Mouse (Mus musculus) kidney, embryonic 15.5 days (tissue): ENCODE measurements around the gene Coq9. TPM values are rescaled to one million over a fixed set of nuclear protein-coding genes. Genes with fewer than 3 reads are reported as not detected.
A peak's percentile ranks its signal among the peaks of the same experiment; 100 is the strongest.

Source experiments
- ATAC-seq: fragments of 200-750 bp; cut with Nextera tagmentation; replicated peaks from 2 replicates; pipeline ENCODE4 v1.8.0; 2017; ENCODE audit warnings: moderate TSS enrichment; ENCODE audit not compliant: low FRiP score
- H3K27ac ChIP-seq: fragments of 300-500 bp; sonication (generic); 2 replicates; pipeline ENCODE4 v1.5.1; 2015; ENCODE audit warnings: mild to moderate bottlenecking, inconsistent platforms
- H3K27me3 ChIP-seq: fragments of 300-500 bp; sonication (generic); 2 replicates; pipeline ENCODE4 v1.6.1; 2015; ENCODE audit warnings: inconsistent platforms
- H3K36me3 ChIP-seq: fragments of 300-500 bp; sonication (generic); 2 replicates; pipeline ENCODE4 v1.6.1; 2015; ENCODE audit warnings: inconsistent platforms
- H3K4me1 ChIP-seq: fragments of 300-500 bp; sonication (generic); 2 replicates; pipeline ENCODE4 v1.6.1; 2015; ENCODE audit warnings: inconsistent platforms
- H3K4me2 ChIP-seq: fragments of 300-500 bp; sonication (generic); 2 replicates; pipeline ENCODE4 v1.6.1; 2015; ENCODE audit warnings: moderate library complexity, mild to moderate bottlenecking, inconsistent platforms
- H3K4me3 ChIP-seq: fragments of 300-500 bp; sonication (generic); replicated peaks from 2 replicates; pipeline ENCODE4 v1.5.1; 2015; ENCODE audit warnings: mild to moderate bottlenecking, inconsistent platforms
- H3K9ac ChIP-seq: fragments of 300-500 bp; sonication (generic); 2 replicates; pipeline ENCODE4 v1.6.1; 2015; ENCODE audit warnings: mild to moderate bottlenecking, inconsistent platforms
- H3K9me3 ChIP-seq: fragments of 300-500 bp; sonication (generic); replicated peaks from 2 replicates; pipeline ENCODE4 v1.6.1; 2016; ENCODE audit warnings: inconsistent platforms
- WGBS: fragments of 180-500 bp; shearing (Covaris S2); methylation state at CpG from one replicate; pipeline ENCODE4 v1.1.7; 2015; ENCODE audit warnings: mixed read lengths; 5-methylcytosine and 5-hydroxymethylcytosine counted together
- polyA plus RNA-seq: library from polyadenylated mRNA; unstranded; fragments of >200 nt; fragmentation: Nextera tagmentation; extraction: Ambion mirVana; gene quantifications from 2 replicates; pipeline ENCODE4 v1.2.1, GENCODE M21; 2015

Coq9 gene
- 81.0 and 83.6 TPM in 2 replicates for polyA plus RNA-seq

DNA sequence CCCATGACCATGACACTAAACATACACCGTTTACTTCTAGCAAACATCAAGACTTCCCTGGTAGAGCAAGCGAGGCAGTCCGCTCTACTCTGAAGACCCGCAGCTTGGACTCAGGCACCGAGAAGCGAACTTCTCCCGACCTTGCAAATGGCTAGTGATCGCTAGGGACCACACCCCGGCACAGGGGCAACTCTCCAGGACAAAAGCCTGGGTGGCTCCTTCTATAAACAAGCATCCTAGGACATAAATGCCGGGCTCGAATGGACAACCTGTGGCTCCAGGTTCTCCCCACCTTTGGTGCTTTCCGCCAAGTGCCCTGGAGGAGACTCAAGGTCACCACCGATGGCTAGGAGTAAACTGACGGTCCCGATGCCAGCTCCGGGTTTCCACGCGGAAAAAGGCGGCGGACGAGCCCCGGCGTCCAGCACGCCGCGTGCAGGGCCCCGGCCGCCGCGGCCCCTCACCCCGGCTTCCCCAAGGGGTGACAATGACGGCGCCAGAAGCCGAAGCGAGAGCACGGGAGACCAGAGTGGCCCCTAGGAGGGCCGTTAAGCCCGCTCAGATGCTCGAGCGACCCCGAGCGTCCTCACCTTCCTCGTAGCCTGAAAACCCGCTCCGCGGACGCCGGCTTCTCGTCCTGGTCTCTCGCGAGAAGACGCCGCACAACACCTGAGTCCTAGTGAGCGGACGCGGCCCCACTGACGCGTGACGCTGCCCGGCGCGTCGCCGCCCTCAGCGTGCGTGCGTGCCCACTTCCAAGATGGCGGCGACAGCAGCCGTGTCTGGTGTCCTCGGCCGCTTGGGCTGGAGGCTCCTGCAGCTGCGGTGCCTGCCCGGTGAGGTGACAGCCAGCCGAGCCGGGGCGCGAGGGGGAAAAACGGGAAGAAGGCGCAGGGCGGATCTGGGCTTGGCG, at the start of gene Coq9, which contains the start of gene Ciapin1:
Coq9 (plus strand) TSS at position 660 of the 913 bp plus-strand sequence.
Ciapin1 (minus strand) TSS at position 697 of the 913 bp plus-strand sequence.
- Histone ChIP-seq H3K27me3 (no peaks in the 10 kb centered on the region), H3K36me3 (0 out of 2 replicates have a peak, but pooled peaks cover 1% of the 10 kb centered on the region), H3K4me1 (peaks cover 15% of the 10 kb centered on the region), H3K4me3 (peak within 1 kb of the TSS; percentile 99), H3K9ac (peak within 1 kb of the TSS; percentile 97), H3K9me3 (no peaks in the 10 kb centered on the region), H3K4me2 (peak within 1 kb of the TSS; percentile 86), H3K27ac (peak within 1 kb of the TSS; percentile 93)
- WGBS, result under 1% methylated on average over 82 of the region's 82 CpGs
- ATAC-seq, result peak; percentile 98

DNA sequence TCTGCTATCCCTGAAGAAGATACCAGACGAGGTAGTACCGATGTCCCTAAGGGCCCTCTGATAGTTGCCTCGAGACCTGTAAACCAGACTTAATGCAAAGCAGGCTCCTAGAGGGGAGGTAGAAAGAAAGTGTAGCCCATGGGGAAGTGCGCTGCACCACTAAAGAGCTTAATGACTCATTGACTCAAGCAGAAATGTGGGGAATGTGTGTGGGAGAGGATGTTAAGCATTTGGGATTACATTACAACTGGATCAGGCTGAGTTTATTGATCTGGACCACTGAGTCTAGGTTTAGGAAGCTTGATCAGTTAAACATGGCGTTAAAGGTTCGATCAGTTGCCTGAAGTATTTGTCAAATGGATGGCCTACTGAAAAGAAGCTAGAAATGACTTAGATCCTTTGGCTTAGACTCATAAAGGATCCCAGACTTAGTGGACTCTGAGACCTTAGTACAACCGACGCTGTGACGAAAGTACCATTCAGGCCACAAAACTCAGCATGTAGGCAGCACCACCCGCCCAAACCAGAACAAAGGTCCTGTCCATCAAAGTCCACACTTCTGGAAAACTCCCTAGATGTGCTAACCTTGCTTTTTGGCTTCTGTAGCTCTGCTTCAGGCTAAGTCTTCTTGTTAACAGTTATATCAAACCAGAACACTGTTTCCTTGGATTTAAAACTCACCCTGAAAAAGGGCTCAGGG, 48.7 kb upstream of the Coq9 start:
- Histone ChIP-seq H3K36me3 (no peaks in the 10 kb centered on the region), H3K27me3 (no peaks in the 10 kb centered on the region), H3K27ac (no peak overlapping the region), H3K9me3 (no peaks in the 10 kb centered on the region), H3K9ac (no peak overlapping the region), H3K4me3 (no peak overlapping the region), H3K4me1 (peaks cover 10% of the 10 kb centered on the region), H3K4me2 (no peak overlapping the region)
- 71% methylated on average over 10 of the region's 10 CpGs for WGBS
- no peak for ATAC-seq

DNA sequence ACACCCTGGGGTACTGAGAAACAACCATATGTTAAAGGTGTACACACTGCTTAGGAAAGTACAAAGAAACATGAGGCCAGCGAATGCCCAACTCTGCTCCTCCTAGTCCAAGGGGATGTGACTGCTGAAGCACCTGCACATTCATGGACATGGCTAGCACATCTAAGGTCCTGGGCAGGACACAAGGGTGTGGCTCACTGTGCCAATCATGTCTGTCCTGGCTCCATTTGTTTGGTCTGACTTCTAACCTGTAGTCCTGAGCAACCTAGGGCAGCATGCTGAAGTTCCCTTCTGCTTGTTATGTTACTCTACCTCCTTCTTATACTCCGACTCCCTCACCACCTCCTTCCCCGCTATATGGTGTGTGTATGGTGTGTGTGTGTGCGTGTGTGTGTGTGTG, 43.8 kb upstream of the Coq9 start:
- Histone ChIP-seq H3K9me3 (no peaks in the 10 kb centered on the region), H3K36me3 (no peaks in the 10 kb centered on the region), H3K9ac (no peak overlapping the region), H3K4me3 (no peak overlapping the region), H3K4me1 (no peaks in the 10 kb centered on the region), H3K4me2 (no peak overlapping the region), H3K27me3 (no peaks in the 10 kb centered on the region), H3K27ac (no peak overlapping the region)
- no peak for ATAC-seq
- WGBS, result 84% methylated on average over 4 of the region's 4 CpGs

DNA sequence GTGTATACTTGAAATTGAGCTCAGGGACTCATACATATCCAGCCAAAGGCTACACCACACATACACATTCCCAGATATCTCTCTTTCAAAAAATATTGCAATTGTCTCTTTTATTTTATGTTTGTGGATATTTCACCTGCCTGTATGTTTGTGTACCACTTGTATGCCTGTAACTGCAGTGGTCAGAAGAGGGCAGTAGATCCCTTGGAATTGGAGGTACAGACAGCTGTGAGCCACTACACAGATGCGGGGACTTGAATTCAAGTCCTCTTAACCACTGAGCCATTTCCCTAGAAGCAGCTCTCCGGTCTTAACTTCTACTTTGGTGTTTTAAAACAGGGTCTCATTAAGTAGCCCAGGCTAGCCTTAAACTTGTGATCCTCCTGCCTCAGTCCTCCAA, 43.3 kb upstream of the Coq9 start:
- no peaks in the 10 kb centered on the region for H3K4me1 ChIP-seq
- H3K4me3 ChIP-seq, result no peak overlapping the region
- H3K36me3 ChIP-seq, result no peaks in the 10 kb centered on the region
- no peaks in the 10 kb centered on the region for H3K9me3 ChIP-seq
- H3K9ac ChIP-seq, result no peak overlapping the region
- no peak overlapping the region for H3K27ac ChIP-seq
- no peaks in the 10 kb centered on the region for H3K27me3 ChIP-seq
- 93% methylated on average over 2 of the region's 2 CpGs for WGBS
- H3K4me2 ChIP-seq, result no peak overlapping the region
- ATAC-seq, result no peak

DNA sequence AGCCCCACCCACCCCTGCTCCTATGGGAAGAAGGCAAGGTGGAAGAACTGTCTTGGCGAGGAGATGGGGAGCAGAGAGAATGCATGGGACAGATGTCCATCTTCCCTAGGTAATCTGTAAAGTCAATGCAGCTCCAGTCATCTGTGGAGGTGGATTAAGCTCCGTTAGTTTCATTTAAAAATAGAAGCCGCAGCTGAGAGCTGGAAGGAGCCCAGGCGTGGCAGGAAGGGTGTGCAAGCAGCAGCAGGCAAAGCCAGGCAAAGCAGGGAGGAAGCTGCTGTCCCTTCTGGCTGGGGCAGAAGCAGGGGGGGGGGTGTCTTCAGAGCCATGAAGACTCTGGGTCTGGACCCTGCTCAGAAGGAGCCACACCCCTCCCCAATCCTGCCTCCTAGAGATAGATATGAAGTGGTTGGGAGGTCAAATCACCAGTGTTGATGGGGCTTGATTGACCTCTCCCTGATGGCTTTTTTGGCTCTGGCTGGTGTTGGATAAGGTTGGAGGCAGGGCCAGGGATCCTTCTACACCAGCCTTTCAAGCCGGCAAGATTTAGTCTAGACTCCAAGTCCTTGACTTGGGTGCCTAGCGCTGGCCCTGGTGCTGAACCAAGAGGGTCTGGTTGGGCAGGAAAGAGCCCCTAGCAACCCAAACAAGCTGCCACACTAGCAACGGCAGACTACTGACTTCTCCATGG, 37.7 kb upstream of the Coq9 start:
- 60% methylated on average over 7 of the region's 7 CpGs for WGBS

DNA sequence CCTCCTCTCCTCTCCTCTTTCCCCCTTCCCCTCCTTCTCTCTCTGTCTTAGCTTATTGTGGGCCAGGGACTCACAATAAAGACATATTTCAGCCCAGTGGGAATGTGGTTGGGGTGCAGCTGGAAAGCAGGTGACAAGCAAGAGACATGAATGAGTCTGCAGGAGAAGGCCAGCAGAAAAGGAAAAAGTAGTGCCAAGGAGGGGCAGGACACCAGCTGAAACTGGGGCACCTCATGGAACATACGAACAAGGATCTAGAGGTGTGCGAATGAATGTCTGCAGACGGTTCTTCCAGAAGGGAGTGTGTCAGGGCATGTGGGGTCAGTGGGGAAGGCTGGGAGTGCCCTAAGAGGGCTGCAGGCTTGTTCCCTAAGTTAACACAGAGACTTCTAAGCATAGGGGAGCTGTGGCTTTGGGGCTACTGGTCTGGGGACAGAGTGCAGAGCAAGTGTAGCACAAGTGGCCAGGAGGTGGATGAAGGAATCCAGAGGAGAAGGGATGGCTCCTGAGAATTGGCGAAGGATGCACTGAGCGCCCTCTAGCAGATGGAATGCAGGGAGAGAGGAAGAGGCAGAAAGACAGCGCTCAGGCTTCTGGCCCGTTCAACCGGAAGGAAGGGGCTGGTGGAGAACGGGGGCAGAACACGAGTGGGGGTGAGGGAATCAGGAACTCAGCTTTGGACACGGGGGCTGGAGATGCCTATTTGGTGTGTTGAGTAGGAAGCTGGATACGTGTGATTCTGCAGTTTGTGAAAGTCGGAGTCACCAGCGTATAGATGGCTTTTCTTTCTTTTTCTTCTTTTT, 36.6 kb upstream of the Coq9 start:
- Histone ChIP-seq H3K4me1 (peaks cover 9% of the 10 kb centered on the region; the same call in 1 of the 2 replicates), H3K36me3 (no peaks in the 10 kb centered on the region), H3K9me3 (no peaks in the 10 kb centered on the region), H3K9ac (no peak overlapping the region), H3K27me3 (no peaks in the 10 kb centered on the region), H3K27ac (no peak overlapping the region), H3K4me2 (peak overlapping the region; percentile 30; the same call in 1 of the 2 replicates), H3K4me3 (no peak overlapping the region)
- 46% methylated on average over 14 of the region's 14 CpGs for WGBS
- no peak for ATAC-seq

More for the DNA sequence above, 37.7 kb upstream of the Coq9 start:
- H3K4me1 ChIP-seq, result peaks cover 9% of the 10 kb centered on the region; the same call in 1 of the 2 replicates
- no peak for ATAC-seq
- H3K4me2 ChIP-seq, result no peak overlapping the region
- no peaks in the 10 kb centered on the region for H3K27me3 ChIP-seq
- H3K36me3 ChIP-seq, result no peaks in the 10 kb centered on the region
- H3K4me3 ChIP-seq, result no peak overlapping the region
- no peak overlapping the region for H3K9ac ChIP-seq
- no peaks in the 10 kb centered on the region for H3K9me3 ChIP-seq
- H3K27ac ChIP-seq, result no peak overlapping the region

DNA sequence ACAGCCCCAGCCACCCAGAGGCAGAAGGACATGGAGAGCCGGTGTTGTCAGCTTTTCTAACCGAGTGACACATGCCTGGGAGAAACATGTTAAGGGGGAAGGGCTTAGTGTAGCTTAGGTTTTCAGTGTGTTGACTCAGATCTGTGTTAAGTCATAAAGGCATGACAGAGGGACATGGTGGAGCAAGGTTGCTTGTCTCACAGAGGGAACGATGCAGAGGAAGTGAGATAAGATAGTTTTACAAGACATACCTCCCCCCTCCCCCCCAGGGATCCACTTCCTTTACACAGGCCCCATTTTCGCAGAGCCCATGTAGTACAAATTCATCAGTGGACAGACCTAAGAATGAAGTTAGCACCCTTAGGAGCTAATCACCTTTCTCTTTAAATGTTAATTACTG, 35.7 kb upstream of the Coq9 start:
- no peak overlapping the region for H3K27ac ChIP-seq
- no peak overlapping the region for H3K9ac ChIP-seq
- H3K4me2 ChIP-seq, result no peak overlapping the region
- no peaks in the 10 kb centered on the region for H3K27me3 ChIP-seq
- no peak for ATAC-seq
- no peaks in the 10 kb centered on the region for H3K36me3 ChIP-seq
- no peak overlapping the region for H3K4me3 ChIP-seq
- peaks cover 9% of the 10 kb centered on the region; the same call in 1 of the 2 replicates for H3K4me1 ChIP-seq
- no peaks in the 10 kb centered on the region for H3K9me3 ChIP-seq
- WGBS, result 68% methylated on average over 4 of the region's 4 CpGs

DNA sequence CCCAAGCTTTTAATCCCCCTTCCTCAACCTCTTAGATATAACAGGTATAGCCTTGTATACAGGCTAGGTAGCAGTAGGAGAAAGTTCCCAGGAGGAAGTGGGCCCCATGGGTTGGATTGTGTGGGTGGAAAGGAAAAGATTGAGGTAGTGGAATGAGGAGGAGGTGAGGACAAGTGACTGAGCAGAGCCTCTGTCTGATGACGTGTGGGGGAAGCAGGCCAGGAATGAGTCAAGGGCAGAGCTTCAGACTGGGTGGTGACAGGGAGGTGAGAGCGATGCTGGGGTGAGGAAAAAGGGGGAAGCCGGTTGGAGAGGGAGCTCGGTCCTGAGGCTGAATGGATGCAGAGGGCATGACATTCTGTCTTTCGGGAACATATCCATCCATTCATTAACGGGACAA, 34.6 kb upstream of the Coq9 start:
- no peaks in the 10 kb centered on the region for H3K9me3 ChIP-seq
- H3K36me3 ChIP-seq, result no peaks in the 10 kb centered on the region
- H3K4me1 ChIP-seq, result peaks cover 9% of the 10 kb centered on the region; the same call in 1 of the 2 replicates
- WGBS, result 66% methylated on average over 6 of the region's 6 CpGs
- ATAC-seq, result no peak
- no peak overlapping the region for H3K4me3 ChIP-seq
- no peak overlapping the region for H3K9ac ChIP-seq
- no peaks in the 10 kb centered on the region for H3K27me3 ChIP-seq
- no peak overlapping the region for H3K4me2 ChIP-seq
- H3K27ac ChIP-seq, result no peak overlapping the region

DNA sequence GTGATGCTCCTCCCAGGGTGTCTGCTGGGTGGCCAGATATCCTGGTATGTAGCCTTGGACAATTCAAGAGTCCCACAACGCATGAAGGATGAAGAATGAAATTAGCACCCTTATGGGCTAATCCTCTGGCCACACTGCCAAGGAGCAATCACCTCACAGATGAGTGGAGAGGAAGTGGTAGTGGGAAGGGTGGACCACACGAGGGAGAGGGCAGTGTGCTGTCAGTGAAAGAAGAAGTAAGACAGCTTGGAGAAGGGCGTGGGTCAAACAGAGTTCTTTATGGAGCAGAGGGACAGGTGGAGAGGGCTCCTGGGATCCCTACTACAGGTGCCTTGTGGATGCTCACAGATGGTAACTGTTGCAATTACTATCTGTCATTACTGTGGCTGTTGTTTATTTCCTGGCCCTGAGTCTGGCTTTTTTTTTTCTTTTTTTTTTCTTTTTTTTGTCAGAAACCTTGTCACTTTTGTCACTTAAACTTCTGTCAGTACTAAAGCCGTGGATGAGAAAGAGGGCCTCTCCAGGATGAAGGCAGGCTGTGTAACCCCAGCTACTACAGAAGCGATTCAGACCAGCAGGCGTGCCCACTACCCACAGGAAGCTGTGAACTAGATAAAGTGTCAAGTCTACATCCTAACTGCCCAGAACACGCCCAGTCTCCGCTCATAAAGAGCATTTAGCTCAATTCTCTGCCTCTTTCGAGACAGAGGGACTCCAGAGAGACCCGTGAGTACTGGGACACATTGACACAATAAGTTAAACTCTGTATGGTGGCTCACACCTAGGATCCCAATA, 33.4 kb upstream of the Coq9 start:
- Histone ChIP-seq H3K27ac (no peak overlapping the region), H3K27me3 (no peaks in the 10 kb centered on the region), H3K4me2 (no peak overlapping the region), H3K4me3 (no peak overlapping the region), H3K4me1 (peaks cover 9% of the 10 kb centered on the region; the same call in 1 of the 2 replicates), H3K9me3 (no peaks in the 10 kb centered on the region), H3K9ac (no peak overlapping the region), H3K36me3 (no peaks in the 10 kb centered on the region)
- ATAC-seq, result no peak
- 43% methylated on average over 10 of the region's 10 CpGs for WGBS

DNA sequence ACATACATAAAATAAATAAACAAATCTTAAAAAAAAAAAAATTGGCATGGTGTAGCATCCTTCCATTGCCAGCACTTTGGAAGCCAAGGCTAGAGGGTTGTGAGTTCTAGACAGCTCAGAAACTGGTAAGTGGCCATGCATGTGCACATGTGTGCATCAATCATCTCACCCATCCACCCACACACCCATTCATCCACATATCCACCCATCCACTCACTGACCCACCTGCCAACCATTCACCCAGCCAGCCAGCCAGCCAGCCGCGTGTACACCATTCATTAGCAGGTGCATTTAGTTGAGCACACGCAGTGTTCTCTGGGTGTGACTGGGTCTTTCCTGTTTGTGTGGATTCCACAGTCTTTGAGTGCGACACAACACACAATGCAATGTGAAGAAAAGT, 32.3 kb upstream of the Coq9 start:
- WGBS, result 79% methylated on average over 4 of the region's 4 CpGs
- ATAC-seq, result no peak
- Histone ChIP-seq H3K36me3 (no peaks in the 10 kb centered on the region), H3K27me3 (no peaks in the 10 kb centered on the region), H3K4me2 (no peak overlapping the region), H3K27ac (no peak overlapping the region), H3K9me3 (no peaks in the 10 kb centered on the region), H3K9ac (no peak overlapping the region), H3K4me1 (peaks cover 9% of the 10 kb centered on the region; the same call in 1 of the 2 replicates), H3K4me3 (no peak overlapping the region)
